Mouse (Mus musculus) neural tube, embryonic 15.5 days (tissue): ENCODE measurements at regions not wholly inside any gene's neighbourhood (a gene's known extent, or its start where the extent isn't known, plus 50 kb on each side); places are given as distances from the start of the nearest gene placed in this dataset.
"Not testable (repeated sequence)": the region's sequence is repeated elsewhere in the genome, so short reads cannot be mapped to it uniquely, and the experiment has no call there.

ENCODE experiments used
- ATAC-seq: fragments of 200-750 bp; cut with Nextera tagmentation; 2 replicates; pipeline ENCODE4 v1.8.0; 2017; ENCODE audit warnings: mild to moderate bottlenecking, moderate TSS enrichment, moderate library complexity; ENCODE audit not compliant: low FRiP score
- H3K27ac ChIP-seq: fragments of 300-500 bp; sonication (generic); replicated peaks from 2 replicates; pipeline ENCODE4 v1.5.1; 2015; ENCODE audit warnings: mild to moderate bottlenecking, inconsistent platforms
- H3K27me3 ChIP-seq: fragments of 300-500 bp; sonication (generic); replicated peaks from 2 replicates; pipeline ENCODE4 v1.6.1; 2015; ENCODE audit warnings: inconsistent platforms
- H3K36me3 ChIP-seq: fragments of 300-500 bp; sonication (generic); 2 replicates; pipeline ENCODE4 v1.6.1; 2015; ENCODE audit warnings: inconsistent platforms
- H3K4me1 ChIP-seq: fragments of 300-500 bp; sonication (generic); 2 replicates; pipeline ENCODE4 v1.6.1; 2015; ENCODE audit warnings: inconsistent platforms
- H3K4me2 ChIP-seq: fragments of 300-500 bp; sonication (generic); 2 replicates; pipeline ENCODE4 v1.6.1; 2015; ENCODE audit warnings: inconsistent platforms, mild to moderate bottlenecking, moderate library complexity
- H3K4me3 ChIP-seq: fragments of 300-500 bp; sonication (generic); replicated peaks from 2 replicates; pipeline ENCODE4 v1.5.1; 2015; ENCODE audit warnings: mild to moderate bottlenecking, inconsistent platforms
- H3K9ac ChIP-seq: fragments of 300-500 bp; sonication (generic); replicated peaks from 2 replicates; pipeline ENCODE4 v1.6.1; 2015; ENCODE audit warnings: mild to moderate bottlenecking, inconsistent platforms
- H3K9me3 ChIP-seq: fragments of 300-500 bp; sonication (generic); replicated peaks from 2 replicates; pipeline ENCODE4 v1.6.1; 2016; ENCODE audit warnings: inconsistent platforms
- WGBS: fragments of 180-500 bp; shearing (Covaris S2); methylation state at CpG from one replicate; pipeline ENCODE4 v1.1.7; 2015; ENCODE audit warnings: mixed read lengths; 5-methylcytosine and 5-hydroxymethylcytosine counted together

DNA sequence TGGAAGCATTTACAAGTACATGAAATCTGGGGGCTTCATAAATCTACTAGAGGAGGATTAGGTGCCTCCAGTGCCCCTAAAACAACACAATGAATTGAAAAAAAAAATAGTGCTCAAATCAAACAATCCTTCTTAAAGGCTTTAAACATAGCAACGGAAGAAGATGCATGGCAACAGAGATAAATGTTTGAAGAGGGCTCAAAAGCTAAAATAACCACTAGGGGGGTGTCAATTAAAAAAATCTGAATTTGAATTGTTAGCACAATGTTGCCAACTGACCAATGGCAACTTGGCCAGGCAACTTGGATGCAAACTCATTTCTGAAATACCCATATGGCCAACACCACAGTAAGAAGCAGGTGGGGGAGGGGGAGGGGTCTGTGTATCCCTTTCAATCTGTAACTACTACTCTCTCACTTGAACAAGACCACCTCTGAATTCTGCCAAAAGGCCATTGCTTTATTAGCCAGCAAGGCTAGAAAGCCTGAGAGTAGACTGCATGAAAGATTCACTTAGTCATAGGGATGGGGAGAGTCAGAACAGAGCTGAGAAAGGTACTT lies 312.6 kb downstream of the Samd5 start:
- Histone ChIP-seq H3K4me1 (no peaks in the 10 kb centered on the region), H3K27ac (no peak overlapping the region), H3K36me3 (no peaks in the 10 kb centered on the region), H3K27me3 (no peaks in the 10 kb centered on the region), H3K4me3 (no peak overlapping the region), H3K9ac (no peak overlapping the region), H3K9me3 (no peaks in the 10 kb centered on the region), H3K4me2 (no peak overlapping the region)
- WGBS, result 71% methylated on average over 1 of the region's 1 CpGs
- ATAC-seq, result no peak

- Histone ChIP-seq H3K4me1 (peaks cover 5% of the 10 kb centered on the region), H3K4me3 (no peak overlapping the region), H3K36me3 (no peaks in the 10 kb centered on the region), H3K9ac (no peak overlapping the region), H3K4me2 (no peak overlapping the region), H3K27me3 (no peaks in the 10 kb centered on the region), H3K9me3 (no peaks in the 10 kb centered on the region), H3K27ac (no peak overlapping the region)
- 21% methylated on average over 8 of the region's 8 CpGs for WGBS
- ATAC-seq, result no peak
These were observed 336.7 kb downstream of the Samd5 start for GRCm38 (mm10) chr10:9338207-9338801.

DNA sequence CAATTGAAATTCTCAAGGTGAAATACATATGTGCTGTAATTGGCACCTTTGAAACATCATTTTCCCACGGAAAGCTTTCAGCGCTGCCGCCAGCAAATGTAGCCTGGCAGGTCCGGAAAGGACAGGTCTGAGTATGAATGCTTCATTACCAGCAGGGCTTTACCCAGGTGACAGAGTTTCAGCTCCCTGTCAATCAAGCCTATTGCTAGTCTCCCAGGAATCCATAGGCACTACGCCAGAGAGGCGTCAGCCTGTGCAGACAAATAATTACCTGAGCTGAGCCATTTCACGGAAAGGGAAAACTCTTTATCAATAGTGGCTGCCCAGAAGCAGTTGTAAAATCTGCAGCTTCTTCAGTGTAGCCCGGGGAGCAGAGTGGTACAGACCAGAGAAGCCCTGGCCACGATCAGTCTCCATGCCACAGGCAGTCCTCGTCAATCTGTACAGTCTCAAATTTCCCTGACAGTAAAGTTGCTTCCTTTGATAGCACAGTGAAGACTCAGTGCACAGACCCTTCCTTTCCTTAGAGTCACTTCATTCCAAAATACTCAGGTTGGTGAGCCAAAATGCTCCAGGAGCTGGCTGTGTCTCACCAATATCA lies 340.7 kb downstream of the Samd5 start:
- no peaks in the 10 kb centered on the region for H3K27me3 ChIP-seq
- peaks cover 8% of the 10 kb centered on the region for H3K4me1 ChIP-seq
- no peak overlapping the region for H3K4me3 ChIP-seq
- H3K9ac ChIP-seq, result no peak overlapping the region
- no peak overlapping the region for H3K27ac ChIP-seq
- H3K4me2 ChIP-seq, result no peak overlapping the region
- no peak for ATAC-seq
- H3K9me3 ChIP-seq, result no peaks in the 10 kb centered on the region
- WGBS, result 53% methylated on average over 10 of the region's 10 CpGs
- no peaks in the 10 kb centered on the region for H3K36me3 ChIP-seq

- ATAC-seq, result no peak
- 34% methylated on average over 3 of the region's 3 CpGs for WGBS
- Histone ChIP-seq H3K4me3 (no peak overlapping the region), H3K36me3 (no peaks in the 10 kb centered on the region), H3K4me1 (peaks cover 8% of the 10 kb centered on the region), H3K4me2 (no peak overlapping the region), H3K27me3 (no peaks in the 10 kb centered on the region), H3K9me3 (no peaks in the 10 kb centered on the region), H3K9ac (no peak overlapping the region), H3K27ac (no peak overlapping the region)
These were observed 343.3 kb downstream of the Samd5 start for GRCm38 (mm10) chr10:9331694-9332093.

DNA sequence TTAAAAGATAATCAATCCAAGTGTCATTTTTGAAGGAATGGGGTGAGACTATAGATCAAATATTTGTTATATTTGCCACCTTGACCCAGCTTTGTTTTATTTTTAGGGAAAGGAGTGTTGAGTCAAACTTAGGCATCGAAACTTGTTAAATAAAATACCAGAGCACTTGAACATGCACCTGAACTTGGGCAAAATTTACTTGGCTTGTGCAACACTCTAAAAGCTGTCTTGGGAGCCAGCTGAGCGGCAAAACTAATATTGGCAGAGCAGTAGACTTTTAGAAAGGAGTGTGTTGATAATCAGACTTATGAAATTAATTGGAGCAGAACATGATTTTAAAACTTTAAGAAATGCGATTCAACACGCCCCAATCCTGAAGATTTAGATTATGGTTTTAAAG lies 346.7 kb downstream of the Samd5 start:
- no peak overlapping the region for H3K4me3 ChIP-seq
- H3K9ac ChIP-seq, result no peak overlapping the region
- no peaks in the 10 kb centered on the region for H3K27me3 ChIP-seq
- no peaks in the 10 kb centered on the region for H3K9me3 ChIP-seq
- no peak for ATAC-seq
- H3K27ac ChIP-seq, result no peak overlapping the region
- H3K36me3 ChIP-seq, result no peaks in the 10 kb centered on the region
- H3K4me2 ChIP-seq, result no peak overlapping the region
- H3K4me1 ChIP-seq, result 0 out of 2 replicates have a peak, but pooled peaks cover 3% of the 10 kb centered on the region
- 92% methylated on average over 4 of the region's 4 CpGs for WGBS

DNA sequence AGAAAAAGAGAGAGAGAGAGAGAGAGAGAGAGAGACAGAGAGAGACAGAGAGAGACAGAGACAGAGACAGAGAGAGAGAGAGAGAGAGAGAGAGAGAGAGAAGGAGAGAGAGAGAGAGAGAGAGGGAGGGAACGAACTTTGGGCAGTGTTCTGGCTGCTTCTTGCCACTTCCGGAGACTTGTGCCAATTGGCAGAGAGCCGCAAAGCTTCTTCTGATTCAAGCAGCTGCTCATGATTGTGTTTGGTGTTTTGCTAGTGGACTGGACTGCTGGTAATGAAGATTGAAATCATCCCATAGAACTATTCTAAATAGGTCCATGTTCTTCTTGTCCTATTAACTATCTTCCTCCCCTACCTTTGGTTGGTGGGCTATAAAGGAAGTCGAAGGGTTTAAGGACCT lies 347.1 kb downstream of the Samd5 start:
- not testable (repeated sequence) for H3K27ac ChIP-seq, H3K36me3 ChIP-seq, H3K4me2 ChIP-seq, H3K4me3 ChIP-seq, H3K9ac ChIP-seq, H3K9me3 ChIP-seq, ATAC-seq, H3K4me1 ChIP-seq, H3K27me3 ChIP-seq
- 85% methylated on average over 4 of the region's 4 CpGs for WGBS

DNA sequence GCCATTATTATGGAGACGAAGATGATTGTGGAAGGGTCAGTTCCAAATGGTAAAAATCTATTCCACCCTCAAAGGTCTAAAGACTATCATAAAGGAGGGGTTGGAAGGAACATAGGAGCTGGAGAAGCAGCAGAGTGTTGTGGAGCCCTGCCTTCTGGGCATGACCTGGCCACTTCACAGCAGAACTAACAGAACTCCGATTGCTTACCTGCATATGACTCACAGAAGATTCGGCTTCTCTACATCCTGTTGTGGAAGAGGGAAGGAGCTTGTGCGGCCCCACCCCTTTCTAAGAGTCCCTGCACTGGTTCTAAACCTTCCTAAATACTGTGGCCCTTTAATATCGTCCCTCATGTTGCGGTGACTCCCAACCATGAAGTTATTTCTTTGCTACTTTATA lies 362.7 kb downstream of the Samd5 start:
- Histone ChIP-seq H3K27me3 (no peaks in the 10 kb centered on the region), H3K4me1 (no peaks in the 10 kb centered on the region), H3K36me3 (no peaks in the 10 kb centered on the region), H3K9ac (no peak overlapping the region), H3K9me3 (no peaks in the 10 kb centered on the region), H3K27ac (no peak overlapping the region), H3K4me2 (no peak overlapping the region), H3K4me3 (no peak overlapping the region)
- 95% methylated on average over 6 of the region's 6 CpGs for WGBS
- no peak for ATAC-seq

DNA sequence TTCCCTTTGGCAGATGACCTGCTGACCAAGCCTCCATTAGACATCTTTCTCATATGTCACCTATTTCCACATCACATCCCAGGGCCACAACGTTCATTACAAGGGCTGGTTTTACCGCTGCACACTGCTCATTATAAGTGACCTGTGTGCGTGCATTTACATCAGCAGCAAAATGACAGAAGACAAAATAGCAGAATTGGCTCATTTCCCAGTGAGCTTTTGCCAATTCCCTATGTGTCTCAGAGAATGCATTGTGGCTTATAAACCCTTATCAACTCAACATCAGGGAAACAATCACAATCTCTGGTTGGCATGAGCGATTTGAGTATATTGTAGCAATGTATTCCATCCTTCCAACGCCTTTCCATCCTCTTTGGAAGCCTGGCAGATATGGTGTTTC lies 364.7 kb downstream of the Samd5 start:
- H3K4me1 ChIP-seq, result no peaks in the 10 kb centered on the region
- H3K27ac ChIP-seq, result no peak overlapping the region
- no peak overlapping the region for H3K4me2 ChIP-seq
- no peak overlapping the region for H3K4me3 ChIP-seq
- ATAC-seq, result no peak
- H3K27me3 ChIP-seq, result no peaks in the 10 kb centered on the region
- WGBS, result 80% methylated on average over 5 of the region's 5 CpGs
- no peaks in the 10 kb centered on the region for H3K9me3 ChIP-seq
- no peaks in the 10 kb centered on the region for H3K36me3 ChIP-seq
- no peak overlapping the region for H3K9ac ChIP-seq

DNA sequence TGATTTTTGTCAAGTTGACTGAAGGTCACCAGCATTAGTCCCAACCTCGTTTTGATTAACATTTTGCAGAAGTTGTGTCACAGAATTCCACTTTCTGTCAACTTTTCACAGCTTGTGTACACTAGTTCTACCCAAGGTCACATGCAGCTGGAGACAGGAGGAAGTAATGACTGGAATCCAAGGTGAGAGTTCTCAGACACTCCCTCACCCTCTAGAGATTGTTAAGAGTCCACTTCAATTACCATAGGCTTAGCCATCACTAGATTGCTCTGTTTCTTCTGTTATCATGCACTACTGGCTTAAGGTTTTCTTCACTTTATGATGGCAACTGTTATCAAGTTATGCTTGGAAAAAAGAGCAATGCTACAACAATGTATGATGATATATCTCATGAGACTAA lies 379.0 kb downstream of the Samd5 start:
- no peaks in the 10 kb centered on the region for H3K36me3 ChIP-seq
- WGBS, result 59% methylated on average over 1 of the region's 1 CpGs
- H3K4me3 ChIP-seq, result no peak overlapping the region
- H3K27me3 ChIP-seq, result no peaks in the 10 kb centered on the region
- no peak overlapping the region for H3K9ac ChIP-seq
- no peak overlapping the region for H3K4me2 ChIP-seq
- H3K9me3 ChIP-seq, result no peaks in the 10 kb centered on the region
- H3K4me1 ChIP-seq, result peaks cover 3% of the 10 kb centered on the region; the same call in 1 of the 2 replicates
- no peak for ATAC-seq
- no peak overlapping the region for H3K27ac ChIP-seq

DNA sequence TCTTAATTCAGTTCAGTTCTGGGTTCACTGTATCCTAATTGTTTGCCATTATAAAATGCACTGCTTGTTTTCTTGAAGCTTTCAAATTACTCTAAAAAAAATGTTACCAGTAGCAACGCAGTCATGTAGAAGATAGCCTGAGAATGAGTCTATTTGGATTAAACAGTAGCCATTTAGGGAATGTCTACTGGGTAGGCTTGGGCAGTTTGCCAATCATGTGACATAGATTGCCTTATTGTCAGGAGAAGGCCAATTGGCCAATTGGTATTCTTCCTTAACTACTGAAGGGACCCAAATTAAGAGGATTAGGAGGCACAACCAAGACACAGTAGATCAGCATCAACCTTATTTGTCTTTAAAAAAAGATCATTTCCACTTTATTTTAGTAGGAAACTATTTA lies 379.7 kb downstream of the Samd5 start:
- Histone ChIP-seq H3K27ac (no peak overlapping the region), H3K9me3 (no peaks in the 10 kb centered on the region), H3K27me3 (no peaks in the 10 kb centered on the region), H3K9ac (no peak overlapping the region), H3K4me2 (no peak overlapping the region), H3K4me3 (no peak overlapping the region), H3K4me1 (peaks cover 3% of the 10 kb centered on the region; the same call in 1 of the 2 replicates), H3K36me3 (no peaks in the 10 kb centered on the region)
- no peak for ATAC-seq
- WGBS, result 46% methylated on average over 1 of the region's 1 CpGs

DNA sequence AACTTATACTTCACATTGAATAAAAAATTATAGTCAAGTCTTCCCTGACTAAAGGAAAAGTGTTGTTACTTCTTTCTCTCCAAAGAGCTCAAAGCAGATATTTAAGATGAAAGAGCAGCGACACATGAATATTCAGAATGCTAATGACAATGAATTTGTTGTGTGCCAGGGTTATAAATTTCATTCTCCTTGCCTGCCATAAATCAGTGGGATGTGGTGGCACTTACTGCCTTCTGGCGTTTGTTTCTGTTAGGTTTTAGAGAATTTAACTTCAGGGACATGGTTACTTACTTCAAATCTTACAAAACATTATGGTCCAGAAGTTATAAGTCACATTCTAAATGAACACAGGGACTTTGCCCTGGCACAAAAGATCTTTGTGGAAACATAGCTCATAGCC lies 380.4 kb downstream of the Samd5 start:
- Histone ChIP-seq H3K27ac (no peak overlapping the region), H3K4me3 (no peak overlapping the region), H3K9me3 (no peaks in the 10 kb centered on the region), H3K36me3 (no peaks in the 10 kb centered on the region), H3K9ac (no peak overlapping the region), H3K4me2 (no peak overlapping the region), H3K4me1 (peaks cover 3% of the 10 kb centered on the region; the same call in 1 of the 2 replicates), H3K27me3 (no peaks in the 10 kb centered on the region)
- ATAC-seq, result no peak
- 23% methylated on average over 2 of the region's 2 CpGs for WGBS

DNA sequence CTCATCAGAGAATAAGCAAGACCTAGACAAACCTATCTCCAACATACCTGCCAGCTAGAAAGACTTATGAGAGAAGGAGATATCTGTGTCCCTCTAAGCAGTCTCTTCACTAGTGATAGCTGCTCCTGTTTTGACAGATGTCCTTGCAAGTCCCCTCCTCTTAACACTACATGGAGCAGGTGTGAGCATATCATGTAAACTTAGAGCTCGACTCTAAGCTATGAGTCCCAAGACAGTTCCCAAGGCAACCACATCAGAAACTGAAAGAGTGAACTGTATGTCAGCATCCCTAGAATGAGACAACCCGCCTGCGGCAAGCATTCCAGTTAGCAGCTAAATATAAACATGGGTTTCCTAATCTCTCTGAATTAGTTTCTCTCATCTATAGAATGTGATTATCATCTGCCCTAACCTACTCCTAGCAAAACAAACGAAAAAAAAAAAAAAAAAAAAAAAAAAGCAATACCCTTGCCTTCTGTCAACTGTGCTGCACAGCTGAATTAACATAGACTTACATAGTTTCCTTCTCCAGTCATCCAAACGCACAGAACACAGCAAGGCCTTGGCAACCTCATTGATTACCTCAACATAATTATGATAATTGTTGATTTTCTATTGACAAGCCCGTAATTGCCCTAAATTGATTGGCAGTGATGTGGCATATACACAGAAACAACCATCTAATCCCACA lies 383.4 kb downstream of the Samd5 start:
- no peaks in the 10 kb centered on the region for H3K9me3 ChIP-seq
- no peak overlapping the region for H3K4me3 ChIP-seq
- 61% methylated on average over 6 of the region's 6 CpGs for WGBS
- no peaks in the 10 kb centered on the region for H3K36me3 ChIP-seq
- H3K4me1 ChIP-seq, result peaks cover 3% of the 10 kb centered on the region; the same call in 1 of the 2 replicates
- no peak overlapping the region for H3K27ac ChIP-seq
- H3K27me3 ChIP-seq, result no peaks in the 10 kb centered on the region
- H3K4me2 ChIP-seq, result no peak overlapping the region
- ATAC-seq, result no peak
- H3K9ac ChIP-seq, result no peak overlapping the region
